Mouse (Mus musculus) T-helper 17 cell (primary cell): Measurements from ENCODE around the gene Aldob.
"Not testable (repeated sequence)": the region's sequence is repeated elsewhere in the genome, so short reads cannot be mapped to it uniquely, and the experiment has no call there.

Source experiments
- in situ Hi-C, 2 experiments: fragments of 300-600 bp; cut with MboI, MseI; formaldehyde crosslinking; loops; 1 replicate in 1 of 2; 2 replicates in 1 of 2; pipeline ENCODE4 v1.15.1; 2025; ENCODE audit warnings: high pct_unique_total_duplicates in 2 of 2

The Aldob gene

GRCm38 (mm10) chr4:49535675-49536294, 13.6 kb downstream of the Aldob start:
- in situ Hi-C loops: no loop called here

GRCm38 (mm10) chr4:49535036-49535435, 14.3 kb downstream of the Aldob start:
- in situ Hi-C loops: no loop called here

DNA sequence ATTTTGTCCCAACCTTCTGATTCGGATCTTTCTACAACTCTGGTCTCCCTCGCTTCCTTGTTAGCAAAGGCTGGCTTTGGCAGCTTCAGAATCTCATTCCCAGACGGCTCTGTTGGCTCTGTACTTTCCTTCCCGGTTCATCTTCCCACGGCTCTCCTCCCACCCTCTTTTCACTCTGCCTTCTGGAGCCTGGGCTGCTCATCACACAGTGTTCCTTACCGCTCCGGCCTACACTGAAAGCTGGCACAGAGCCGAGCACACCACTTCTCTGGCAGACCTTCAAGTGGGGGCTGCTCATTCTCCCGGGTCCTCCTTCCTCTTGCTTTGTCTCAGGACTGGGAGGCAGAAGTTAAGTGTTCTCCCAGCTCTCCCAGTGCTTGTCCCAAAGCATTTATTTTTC, 26.8 kb downstream of the Aldob start:
- in situ Hi-C loops: loop anchor here (5.0 to 10.0 kb wide), 2 partner anchors 110 to 1448 kb away; partner anchors contain the start of gene Rnf20 (in 1 of the 2)

DNA sequence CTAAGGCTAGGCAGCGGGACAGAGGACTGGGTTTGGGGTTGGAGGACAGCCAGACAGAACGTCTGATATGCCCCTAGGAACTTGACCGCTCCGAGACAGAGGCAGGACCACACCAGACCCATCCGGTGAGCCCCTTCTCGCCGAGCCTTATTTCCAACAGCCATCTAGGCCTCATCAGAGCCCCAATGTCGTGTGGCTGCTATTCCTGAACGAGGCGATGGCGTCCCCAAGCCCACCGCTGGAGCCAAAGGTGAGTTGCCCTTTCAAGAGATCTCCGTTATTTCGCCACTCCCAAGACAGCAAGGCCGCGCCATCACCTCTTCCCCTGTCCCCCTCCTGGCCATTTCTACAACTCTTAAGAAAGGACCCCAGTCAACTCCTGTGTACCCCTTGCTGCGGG, 28.0 kb downstream of the Aldob start:
- in situ Hi-C loops: loop anchor here (5.0 to 10.0 kb wide), 2 partner anchors 111 to 1447 kb away; partner anchors contain the start of gene Rnf20 (in 1 of the 2)

GRCm38 (mm10) chr4:49520572-49521340, 28.6 kb downstream of the Aldob start, which contains the start of the genes Mrpl50 and Zfp189:
TSS of gene Mrpl50 (minus strand) at chr4:49521093.
TSS of gene Zfp189 (plus strand) at chr4:49521176.
- in situ Hi-C loops: loop anchor here (5.0 to 10.0 kb wide), 2 partner anchors 112 to 1446 kb away; partner anchors contain the start of gene Rnf20 (in 1 of the 2)

DNA sequence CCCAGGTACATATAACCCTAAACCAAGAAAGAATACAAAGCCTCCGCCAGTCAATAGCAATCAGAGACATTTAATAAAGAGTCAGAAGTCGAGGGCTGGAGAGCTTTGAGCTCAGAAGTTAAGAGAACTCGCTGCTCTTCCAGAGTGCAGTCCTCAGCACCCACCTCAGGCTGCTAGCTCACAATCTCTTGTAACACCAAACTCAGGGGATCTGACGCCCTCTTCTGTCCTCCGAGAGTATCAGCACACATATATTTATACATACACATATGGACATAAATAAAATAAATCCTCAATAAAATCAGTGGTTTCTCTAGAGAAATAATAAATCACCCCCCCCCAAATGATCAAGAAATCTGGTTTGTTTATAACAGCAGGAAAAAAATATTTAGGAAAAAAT, 29.9 kb downstream of the Aldob start:
- in situ Hi-C loops: no loop called here

DNA sequence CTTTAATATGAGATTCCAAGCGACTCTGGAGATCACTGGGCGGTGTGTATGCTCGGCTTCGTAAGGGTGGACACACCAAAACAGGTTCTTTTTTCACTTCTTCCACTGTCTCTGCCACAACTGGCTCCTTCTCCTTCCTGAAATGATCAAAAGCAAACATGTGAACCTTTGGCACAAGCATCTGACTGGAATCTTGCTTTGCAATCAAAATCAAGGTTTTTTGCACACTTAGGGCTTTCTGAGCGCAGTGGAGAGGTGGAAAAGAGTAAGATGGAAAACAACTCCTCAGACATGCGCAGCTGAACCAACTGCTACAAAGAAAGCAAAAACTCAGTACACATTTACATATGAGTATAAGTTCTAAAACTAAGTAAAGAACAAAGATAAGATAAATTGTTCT, 34.9 kb downstream of the Aldob start:
- in situ Hi-C loops: no loop called here

DNA sequence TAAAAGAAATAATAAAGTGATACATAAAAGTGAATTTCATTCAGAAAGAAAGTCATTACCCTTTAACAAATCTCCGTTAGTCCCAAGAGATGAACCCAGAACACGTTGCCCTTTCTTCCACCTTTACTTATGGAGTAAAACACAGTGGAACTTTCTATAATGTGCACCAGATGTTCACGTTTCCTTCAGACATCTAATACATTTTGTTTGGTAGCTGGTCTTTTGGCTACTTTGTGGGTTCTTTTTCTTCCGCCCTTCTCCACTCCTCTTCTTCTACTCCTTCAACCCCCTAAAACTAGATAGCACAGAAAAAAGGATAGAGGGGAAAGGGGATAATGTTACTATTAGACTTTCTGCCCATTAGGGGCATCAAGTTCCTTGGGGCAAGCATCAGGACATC, 36.7 kb downstream of the Aldob start:
- in situ Hi-C loops: no loop called here

GRCm38 (mm10) chr4:49510236-49510835, 39.0 kb downstream of the Aldob start:
- in situ Hi-C loops: not testable (repeated sequence)

GRCm38 (mm10) chr4:49509183-49509582, 40.2 kb downstream of the Aldob start:
- in situ Hi-C loops: loop anchor here in 1 of 2 experiments (10.0 kb wide), 1 partner anchor 1354 kb away; no protein-coding TSS in a partner anchor

- in situ Hi-C loops: loop anchor here in 1 of 2 experiments (10.0 kb wide), 1 partner anchor 1352 kb away; no protein-coding TSS in a partner anchor
Observed at GRCm38 (mm10) chr4:49506386-49506785, 43.0 kb downstream of the Aldob start, which contains the start of gene Baat. TSS of gene Baat (minus strand) at chr4:49506557.

DNA sequence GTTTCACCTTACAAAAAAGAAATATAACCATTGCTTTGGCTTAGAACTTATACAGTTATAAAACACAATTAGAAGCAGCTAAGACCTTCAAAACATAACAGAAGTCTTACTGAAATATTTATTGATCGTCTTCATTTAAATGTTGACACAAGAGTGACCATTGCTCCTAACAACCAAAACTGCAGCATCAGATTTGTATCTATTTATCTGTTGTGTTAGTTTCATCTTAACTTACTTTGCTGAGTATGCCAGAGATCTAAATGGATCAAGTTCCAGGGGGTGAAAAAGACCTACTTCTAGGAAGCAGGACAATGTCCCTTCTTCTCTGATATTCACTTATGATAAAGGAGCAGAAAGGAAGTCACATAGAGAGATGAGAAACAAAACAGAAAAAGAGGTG, 45.8 kb downstream of the Aldob start:
- in situ Hi-C loops: loop anchor here in 1 of 2 experiments (10.0 kb wide), 1 partner anchor 1349 kb away; no protein-coding TSS in a partner anchor
